Comparison of ENCODE assay signal across 15 mouse cellular contexts in the genomic region with DNA sequence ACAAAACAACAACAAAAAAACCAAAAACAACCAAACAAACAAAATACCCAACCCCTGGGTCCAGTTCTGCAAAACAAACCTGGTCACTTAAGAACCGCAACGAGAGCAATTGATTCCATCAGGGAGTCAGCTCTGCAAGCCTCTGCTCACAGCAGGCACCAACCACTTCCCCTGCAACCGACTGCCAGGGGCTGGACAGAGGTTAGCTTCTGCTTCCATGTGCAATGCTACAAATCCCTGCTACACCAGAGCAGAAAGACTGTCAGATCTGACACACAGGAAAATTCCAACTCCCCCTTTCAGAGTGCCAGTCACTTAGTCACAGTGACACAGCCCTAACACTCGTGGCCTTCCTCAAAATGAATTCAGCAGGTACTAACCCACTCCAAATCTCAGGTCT. TPM values are rescaled to one million over a fixed set of nuclear protein-coding genes. Genes with fewer than 3 reads are reported as not detected.
DNase-seq lines count a peak whose midpoint lies in the region; ATAC-seq and TF ChIP-seq lines count a peak whose summit lies in the region.
"Had no signal": no experiment of that assay in that cellular context is flagged by ENCODE, and none has a peak within 500 bp of the region (broad histone marks: within the 10 kb centered on the region; RNA-seq: fewer than 3 reads in every experiment).

No protein-coding gene starts in this region.

- WGBS in heart, postnatal 0 days = 46% methylated on average over 4 of the region's 4 CpGs
- WGBS in intestine, postnatal 0 days = 29% methylated on average over 4 of the region's 4 CpGs

- H3K9ac ChIP-seq in heart, postnatal 0 days (replicated peaks; ENCODE audit: low read depth, low read length) = no peak overlapping the region
- H3K9ac ChIP-seq in intestine, postnatal 0 days (ENCODE audit: low read depth, low read length) = no peak overlapping the region
- H3K9ac ChIP-seq: lung, embryonic 15.5 days; midbrain, embryonic 12.5 days; stomach, embryonic 15.5 days had no signal

- ATAC-seq in heart, postnatal 0 days (ENCODE audit: insufficient read depth, low read depth) = no peak
- no peak for ATAC-seq in intestine, postnatal 0 days
- ATAC-seq: activated CD4-positive, CD25-positive, alpha-beta regulatory T cell, adult 4 months; forebrain, embryonic 13.5 days had no signal

- TF ChIP-seq POLR2A in bone marrow macrophage, adult 2 months (IDR thresholded peaks at IDR 0.05; ENCODE audit: borderline replicate concordance, low read depth, low read length) = no peak

- H3K27me3 ChIP-seq in heart, postnatal 0 days (ENCODE audit: control insufficient read depth, insufficient read depth, low read length) = no peaks in the 10 kb centered on the region
- no peaks in the 10 kb centered on the region for H3K27me3 ChIP-seq in intestine, postnatal 0 days (replicated peaks; ENCODE audit: control insufficient read depth, insufficient read depth, low read length)
- no peaks in the 10 kb centered on the region for H3K27me3 ChIP-seq in splenic B cell, adult 2 months (ENCODE audit: control insufficient read depth, insufficient read depth, low read length, poor library complexity, severe bottlenecking)
- H3K27me3 ChIP-seq: forebrain, embryonic 13.5 days; lung, embryonic 15.5 days; midbrain, embryonic 12.5 days; stomach, embryonic 15.5 days had no signal

- no peaks in the 10 kb centered on the region for H3K9me3 ChIP-seq in heart, postnatal 0 days (replicated peaks; ENCODE audit: control insufficient read depth, low read length)
- no peaks in the 10 kb centered on the region for H3K9me3 ChIP-seq in intestine, postnatal 0 days (ENCODE audit: control insufficient read depth)
- H3K9me3 ChIP-seq: forebrain, embryonic 13.5 days; lung, embryonic 15.5 days; midbrain, embryonic 12.5 days; stomach, embryonic 15.5 days had no signal

- H3K4me3 ChIP-seq in heart, postnatal 0 days (ENCODE audit: low read depth, low read length) = no peak overlapping the region
- H3K4me3 ChIP-seq in bone marrow macrophage, adult 2 months (ENCODE audit: insufficient read depth, low read length) = peak overlapping the region; percentile 25
- H3K4me3 ChIP-seq in intestine, postnatal 0 days (ENCODE audit: low read depth, low read length) = no peak overlapping the region
- H3K4me3 ChIP-seq: forebrain, embryonic 13.5 days; lung, embryonic 15.5 days; midbrain, embryonic 12.5 days; stomach, embryonic 15.5 days had no signal

- H3K36me3 ChIP-seq in heart, postnatal 0 days (replicated peaks; ENCODE audit: control insufficient read depth, insufficient read depth, low read length) = no peaks in the 10 kb centered on the region
- H3K36me3 ChIP-seq in intestine, postnatal 0 days (ENCODE audit: control insufficient read depth, insufficient read depth) = no peaks in the 10 kb centered on the region; the same call in 1 of the 2 replicates
- no peaks in the 10 kb centered on the region; the same call in 1 of the 2 replicates for H3K36me3 ChIP-seq in splenic B cell, adult 2 months (ENCODE audit: control insufficient read depth, insufficient read depth, low read length, poor library complexity, severe bottlenecking)
- H3K36me3 ChIP-seq: lung, embryonic 15.5 days; midbrain, embryonic 12.5 days; stomach, embryonic 15.5 days had no signal

- peaks cover 71% of the 10 kb centered on the region for H3K4me1 ChIP-seq in heart, postnatal 0 days (ENCODE audit: control insufficient read depth, insufficient read depth)
- H3K4me1 ChIP-seq in bone marrow macrophage, adult 2 months (ENCODE audit: control insufficient read depth, insufficient read depth, low read length) = peaks cover 53% of the 10 kb centered on the region
- peaks cover 23% of the 10 kb centered on the region for H3K4me1 ChIP-seq in intestine, postnatal 0 days (replicated peaks; ENCODE audit: control insufficient read depth, insufficient read depth, low read length)

- peak overlapping the region; percentile 63; the same call in 1 of the 2 replicates for H3K27ac ChIP-seq in heart, postnatal 0 days (ENCODE audit: low read depth)
- H3K27ac ChIP-seq in bone marrow macrophage, adult 2 months (ENCODE audit: insufficient read depth, low read depth, low read length) = peak overlapping the region; percentile 45
- peak overlapping the region; percentile 79 for H3K27ac ChIP-seq in intestine, postnatal 0 days (ENCODE audit: low read depth, low read length)
- H3K27ac ChIP-seq: forebrain, embryonic 13.5 days; lung, embryonic 15.5 days; midbrain, embryonic 12.5 days had no signal

- no peak for TF ChIP-seq CTCF in heart, postnatal 0 days (IDR thresholded peaks at IDR 0.05; ENCODE audit: low read depth)
- no peak for TF ChIP-seq CTCF in bone marrow macrophage, adult 2 months (IDR thresholded peaks at IDR 0.05; ENCODE audit: low read depth, low read length)
- TF ChIP-seq CTCF in intestine, postnatal 0 days (IDR thresholded peaks at IDR 0.05; ENCODE audit: low read depth) = no peak

- no peak for TF ChIP-seq EP300 in heart, postnatal 0 days (IDR thresholded peaks at IDR 0.05; ENCODE audit: low read depth)

- no peak for DNase-seq in heart, postnatal 0 days (ENCODE audit: low spot score)
- no peak for DNase-seq in heart, adult 8-10 months (ENCODE audit: low spot score)
- peak; percentile 27 for DNase-seq in splenic B cell, adult 2 months (ENCODE audit: low read depth, low spot score)
- DNase-seq in spleen, postnatal 14 days (ENCODE audit: low spot score in 2 of 2) = no peak
- DNase-seq in urinary bladder, postnatal 25 days (ENCODE audit: low spot score) = no peak
- DNase-seq: cerebellum, postnatal 25 days; kidney, adult 2 months; left cerebral cortex, postnatal 4 days had no signal

- no peak overlapping the region for H3K4me2 ChIP-seq in heart, postnatal 0 days (ENCODE audit: low read depth, low read length)
- peak overlapping the region; percentile 14 for H3K4me2 ChIP-seq in intestine, postnatal 0 days (replicated peaks; ENCODE audit: low read depth)
- H3K4me2 ChIP-seq: forebrain, embryonic 13.5 days; lung, embryonic 15.5 days; midbrain, embryonic 12.5 days; stomach, embryonic 15.5 days had no signal

RNA-seq across cellular contexts. Expression of a gene that starts 6.4 kb away (rescaled TPM):
- 47.1 and 55.2 TPM in 2 replicates for total RNA-seq in heart, postnatal 0 days (2014; rRNA removed; ENCODE audit: low replicate concordance)
- 50.1 and 50.4 TPM in 2 replicates for polyA plus RNA-seq in heart, postnatal 0 days (2015; fragmentation: Nextera tagmentation; extraction: Ambion mirVana)
- 10 to 100 TPM; 57.9 to 75.1 (median 64.5) TPM for total RNA-seq in heart, adult 8-10 months (2022)
- 266 and 269 TPM in 2 replicates for polyA plus RNA-seq in bone marrow macrophage, adult 2 months (2012; ENCODE audit: insufficient read depth, insufficient read length, missing spikeins)
- polyA plus RNA-seq in intestine, postnatal 0 days (2015; fragmentation: Nextera tagmentation; extraction: Ambion mirVana) = 93.6 and 98.0 TPM in 2 replicates

RNA-seq across cellular contexts. Expression of a gene that starts 38.9 kb away (rescaled TPM):
- 26.0 and 33.9 TPM in 2 replicates for total RNA-seq in heart, postnatal 0 days (2014; rRNA removed; ENCODE audit: low replicate concordance)
- 93.6 and 102 TPM in 2 replicates for polyA plus RNA-seq in heart, postnatal 0 days (2015; fragmentation: Nextera tagmentation; extraction: Ambion mirVana)
- total RNA-seq in heart, adult 8-10 months (2022) = 100 to 1,000 TPM; 132 to 185 (median 159) TPM
- 183 and 208 TPM in 2 replicates for polyA plus RNA-seq in bone marrow macrophage, adult 2 months (2012; ENCODE audit: insufficient read depth, insufficient read length, missing spikeins)
- 149 and 151 TPM in 2 replicates for polyA plus RNA-seq in intestine, postnatal 0 days (2015; fragmentation: Nextera tagmentation; extraction: Ambion mirVana)
